Mouse (Mus musculus) kidney, embryonic 15.5 days (tissue): ENCODE measurements around the gene Slc2a2. TPM values are rescaled to one million over a fixed set of nuclear protein-coding genes. Genes with fewer than 3 reads are reported as not detected.

Experiments used
- ATAC-seq: fragments of 200-750 bp; cut with Nextera tagmentation; replicated peaks from 2 replicates; pipeline ENCODE4 v1.8.0; 2017; ENCODE audit warnings: moderate TSS enrichment; ENCODE audit not compliant: low FRiP score
- H3K27ac ChIP-seq: fragments of 300-500 bp; sonication (generic); 2 replicates; pipeline ENCODE4 v1.5.1; 2015; ENCODE audit warnings: mild to moderate bottlenecking, inconsistent platforms
- H3K27me3 ChIP-seq: fragments of 300-500 bp; sonication (generic); 2 replicates; pipeline ENCODE4 v1.6.1; 2015; ENCODE audit warnings: inconsistent platforms
- H3K36me3 ChIP-seq: fragments of 300-500 bp; sonication (generic); 2 replicates; pipeline ENCODE4 v1.6.1; 2015; ENCODE audit warnings: inconsistent platforms
- H3K4me1 ChIP-seq: fragments of 300-500 bp; sonication (generic); 2 replicates; pipeline ENCODE4 v1.6.1; 2015; ENCODE audit warnings: inconsistent platforms
- H3K4me2 ChIP-seq: fragments of 300-500 bp; sonication (generic); 2 replicates; pipeline ENCODE4 v1.6.1; 2015; ENCODE audit warnings: moderate library complexity, mild to moderate bottlenecking, inconsistent platforms
- H3K4me3 ChIP-seq: fragments of 300-500 bp; sonication (generic); replicated peaks from 2 replicates; pipeline ENCODE4 v1.5.1; 2015; ENCODE audit warnings: mild to moderate bottlenecking, inconsistent platforms
- H3K9ac ChIP-seq: fragments of 300-500 bp; sonication (generic); 2 replicates; pipeline ENCODE4 v1.6.1; 2015; ENCODE audit warnings: mild to moderate bottlenecking, inconsistent platforms
- H3K9me3 ChIP-seq: fragments of 300-500 bp; sonication (generic); replicated peaks from 2 replicates; pipeline ENCODE4 v1.6.1; 2016; ENCODE audit warnings: inconsistent platforms
- WGBS: fragments of 180-500 bp; shearing (Covaris S2); methylation state at CpG from one replicate; pipeline ENCODE4 v1.1.7; 2015; ENCODE audit warnings: mixed read lengths; 5-methylcytosine and 5-hydroxymethylcytosine counted together
- polyA plus RNA-seq: library from polyadenylated mRNA; unstranded; fragments of >200 nt; fragmentation: Nextera tagmentation; extraction: Ambion mirVana; gene quantifications from 2 replicates; pipeline ENCODE4 v1.2.1, GENCODE M21; 2015

Slc2a2 gene
- polyA plus RNA-seq, 1 experiment from 2014 or later = 16.8 TPM

- no peak overlapping the region for H3K9ac ChIP-seq
- no peak overlapping the region for H3K4me3 ChIP-seq
- no peak for ATAC-seq
- 47% methylated on average over 10 of the region's 10 CpGs for WGBS
- H3K9me3 ChIP-seq = no peaks in the 10 kb centered on the region
- H3K36me3 ChIP-seq = no peaks in the 10 kb centered on the region
- 0 out of 2 replicates have a peak overlapping the region, but pooled peaks have one; percentile 13 for H3K27ac ChIP-seq
- no peaks in the 10 kb centered on the region for H3K27me3 ChIP-seq
- peaks cover 6% of the 10 kb centered on the region; the same call in 1 of the 2 replicates for H3K4me1 ChIP-seq
- no peak overlapping the region; the same call in 1 of the 2 replicates for H3K4me2 ChIP-seq
Observed at GRCm38 (mm10) chr3:28705522-28706137, 7.9 kb downstream of the Slc2a2 start.

- Histone ChIP-seq H3K27ac (no peak overlapping the region), H3K4me1 (peaks cover 6% of the 10 kb centered on the region; the same call in 1 of the 2 replicates), H3K4me2 (no peak overlapping the region), H3K9ac (no peak overlapping the region), H3K36me3 (no peaks in the 10 kb centered on the region), H3K4me3 (no peak overlapping the region), H3K27me3 (no peaks in the 10 kb centered on the region), H3K9me3 (no peaks in the 10 kb centered on the region)
- WGBS = 68% methylated on average over 4 of the region's 4 CpGs
- ATAC-seq = no peak
Observed at GRCm38 (mm10) chr3:28706736-28707135, 9.0 kb downstream of the Slc2a2 start.

- H3K4me3 ChIP-seq = no peak overlapping the region
- H3K9ac ChIP-seq = no peak overlapping the region
- peaks cover 6% of the 10 kb centered on the region; the same call in 1 of the 2 replicates for H3K4me1 ChIP-seq
- H3K27ac ChIP-seq = no peak overlapping the region
- no peaks in the 10 kb centered on the region for H3K9me3 ChIP-seq
- WGBS = 85% methylated on average over 1 of the region's 1 CpGs
- H3K4me2 ChIP-seq = no peak overlapping the region
- no peak for ATAC-seq
- no peaks in the 10 kb centered on the region for H3K36me3 ChIP-seq
- no peaks in the 10 kb centered on the region for H3K27me3 ChIP-seq
Observed at GRCm38 (mm10) chr3:28709740-28710139, 12.0 kb downstream of the Slc2a2 start.

- no peaks in the 10 kb centered on the region for H3K9me3 ChIP-seq
- WGBS = 80% methylated on average over 7 of the region's 7 CpGs
- no peaks in the 10 kb centered on the region for H3K27me3 ChIP-seq
- H3K4me2 ChIP-seq = no peak overlapping the region
- H3K36me3 ChIP-seq = no peaks in the 10 kb centered on the region
- ATAC-seq = no peak
- no peak overlapping the region for H3K4me3 ChIP-seq
- H3K9ac ChIP-seq = no peak overlapping the region
- no peak overlapping the region for H3K27ac ChIP-seq
- no peaks in the 10 kb centered on the region for H3K4me1 ChIP-seq
Observed at GRCm38 (mm10) chr3:28713913-28714698, 16.4 kb downstream of the Slc2a2 start.

GRCm38 (mm10) chr3:28718521-28718920 is 20.8 kb downstream of the Slc2a2 start:
- ATAC-seq = no peak
- WGBS = 79% methylated on average over 2 of the region's 2 CpGs

GRCm38 (mm10) chr3:28721218-28721617 is 23.5 kb downstream of the Slc2a2 start:
- Histone ChIP-seq H3K4me3 (no peak overlapping the region), H3K27ac (peak overlapping the region; percentile 84), H3K4me1 (peaks cover 8% of the 10 kb centered on the region), H3K9me3 (no peaks in the 10 kb centered on the region), H3K36me3 (no peaks in the 10 kb centered on the region), H3K27me3 (no peaks in the 10 kb centered on the region), H3K9ac (no peak overlapping the region), H3K4me2 (0 out of 2 replicates have a peak overlapping the region, but pooled peaks have one; percentile 15)
- WGBS = 50% methylated on average over 5 of the region's 5 CpGs
- peak; percentile 50 for ATAC-seq

More at GRCm38 (mm10) chr3:28718521-28718920, 20.8 kb downstream of the Slc2a2 start:
- Histone ChIP-seq H3K9me3 (no peaks in the 10 kb centered on the region), H3K27ac (no peak overlapping the region), H3K9ac (no peak overlapping the region), H3K36me3 (no peaks in the 10 kb centered on the region), H3K4me2 (no peak overlapping the region), H3K4me1 (peaks cover 8% of the 10 kb centered on the region), H3K4me3 (no peak overlapping the region), H3K27me3 (no peaks in the 10 kb centered on the region)

GRCm38 (mm10) chr3:28721838-28722237 is 24.1 kb downstream of the Slc2a2 start:
- Histone ChIP-seq H3K9me3 (no peaks in the 10 kb centered on the region), H3K9ac (no peak overlapping the region), H3K27me3 (no peaks in the 10 kb centered on the region), H3K27ac (peak overlapping the region; percentile 84), H3K36me3 (no peaks in the 10 kb centered on the region), H3K4me1 (peaks cover 8% of the 10 kb centered on the region), H3K4me2 (peak overlapping the region; percentile 15; the same call in 1 of the 2 replicates), H3K4me3 (no peak overlapping the region)
- ATAC-seq = peak; percentile 85
- 49% methylated on average over 7 of the region's 7 CpGs for WGBS

- no peak for ATAC-seq
- Histone ChIP-seq H3K27me3 (no peaks in the 10 kb centered on the region), H3K4me1 (peaks cover 8% of the 10 kb centered on the region), H3K27ac (no peak overlapping the region), H3K36me3 (no peaks in the 10 kb centered on the region), H3K9ac (no peak overlapping the region), H3K9me3 (no peaks in the 10 kb centered on the region), H3K4me2 (no peak overlapping the region), H3K4me3 (no peak overlapping the region)
Observed at GRCm38 (mm10) chr3:28722531-28722930, 24.8 kb downstream of the Slc2a2 start.

GRCm38 (mm10) chr3:28723534-28723933 is 25.8 kb downstream of the Slc2a2 start:
- Histone ChIP-seq H3K9me3 (no peaks in the 10 kb centered on the region), H3K4me1 (peaks cover 8% of the 10 kb centered on the region), H3K4me2 (no peak overlapping the region), H3K27me3 (no peaks in the 10 kb centered on the region), H3K36me3 (no peaks in the 10 kb centered on the region), H3K4me3 (no peak overlapping the region), H3K27ac (no peak overlapping the region), H3K9ac (no peak overlapping the region)
- WGBS = 64% methylated on average over 6 of the region's 6 CpGs
- no peak for ATAC-seq

GRCm38 (mm10) chr3:28725203-28725602 is 27.5 kb downstream of the Slc2a2 start:
- no peak for ATAC-seq

GRCm38 (mm10) chr3:28726356-28726755 is 28.7 kb downstream of the Slc2a2 start:
- Histone ChIP-seq H3K4me3 (no peak overlapping the region), H3K4me1 (peaks cover 8% of the 10 kb centered on the region), H3K27me3 (no peaks in the 10 kb centered on the region), H3K4me2 (no peak overlapping the region), H3K9me3 (no peaks in the 10 kb centered on the region), H3K9ac (no peak overlapping the region), H3K27ac (no peak overlapping the region), H3K36me3 (no peaks in the 10 kb centered on the region)
- no peak for ATAC-seq
- 94% methylated on average over 7 of the region's 7 CpGs for whole genome bisulfite sequencing

More at GRCm38 (mm10) chr3:28725203-28725602, 27.5 kb downstream of the Slc2a2 start:
- WGBS = 92% methylated on average over 13 of the region's 13 CpGs
- peaks cover 8% of the 10 kb centered on the region for H3K4me1 ChIP-seq
- no peaks in the 10 kb centered on the region for H3K27me3 ChIP-seq
- no peak overlapping the region for H3K9ac ChIP-seq
- no peak overlapping the region for H3K4me3 ChIP-seq
- H3K36me3 ChIP-seq = no peaks in the 10 kb centered on the region
- H3K27ac ChIP-seq = no peak overlapping the region
- no peaks in the 10 kb centered on the region for H3K9me3 ChIP-seq
- H3K4me2 ChIP-seq = no peak overlapping the region

- H3K4me3 ChIP-seq = no peak overlapping the region
- no peak overlapping the region for H3K9ac ChIP-seq
- 50% methylated on average over 2 of the region's 2 CpGs for WGBS
- no peaks in the 10 kb centered on the region for H3K36me3 ChIP-seq
- no peak overlapping the region for H3K4me2 ChIP-seq
- peak; percentile 66; the same call in 1 of the 2 replicates for ATAC-seq
- no peaks in the 10 kb centered on the region for H3K9me3 ChIP-seq
- H3K27ac ChIP-seq = no peak overlapping the region
- H3K4me1 ChIP-seq = 0 out of 2 replicates have a peak, but pooled peaks cover 7% of the 10 kb centered on the region
- H3K27me3 ChIP-seq = no peaks in the 10 kb centered on the region
Observed at GRCm38 (mm10) chr3:28734712-28735111, 37.0 kb downstream of the Slc2a2 start.
